Mouse (Mus musculus) layer of hippocampus, adult 9-10 months (tissue): ENCODE results near the gene Por.

Experiments
- DNase-seq: peaks from one replicate; pipeline ENCODE4 v3.0.0; 2022; ENCODE audit warnings: low spot score

The Por gene

GRCm38 (mm10) chr5:135669741-135670275 lies at the start of gene Por:
Por (plus strand) TSS chr5:135670033.
- no peak for DNase-seq

GRCm38 (mm10) chr5:135620526-135620925 lies 49.3 kb upstream of the Por start:
- no peak for DNase-seq

- DNase-seq, result no peak
These were observed 48.1 kb upstream of the Por start for GRCm38 (mm10) chr5:135621725-135622124.

GRCm38 (mm10) chr5:135623006-135623563 lies 46.7 kb upstream of the Por start:
- no peak for DNase-seq

- DNase-seq, result no peak
These were observed 40.9 kb upstream of the Por start for GRCm38 (mm10) chr5:135628916-135629315.

- no peak for DNase-seq
These were observed 40.4 kb upstream of the Por start for GRCm38 (mm10) chr5:135629401-135629800.

- peak; percentile 85 for DNase-seq
These were observed 39.2 kb upstream of the Por start for GRCm38 (mm10) chr5:135630598-135630997.

- peak; percentile 77 for DNase-seq
These were observed 37.6 kb upstream of the Por start, which contains the start of gene Rhbdd2 for GRCm38 (mm10) chr5:135632117-135632796. Rhbdd2 (plus strand) TSS chr5:135632618.

- no peak for DNase-seq
These were observed 37.1 kb upstream of the Por start for GRCm38 (mm10) chr5:135632797-135633144.

- DNase-seq, result no peak
These were observed 29.9 kb upstream of the Por start for GRCm38 (mm10) chr5:135639760-135640458.

- DNase-seq, result no peak
These were observed 29.4 kb upstream of the Por start for GRCm38 (mm10) chr5:135640459-135640789.

GRCm38 (mm10) chr5:135641028-135641427 lies 28.8 kb upstream of the Por start:
- no peak for DNase-seq

- no peak for DNase-seq
These were observed 26.9 kb upstream of the Por start for GRCm38 (mm10) chr5:135642686-135643551.

- no peak for DNase-seq
These were observed 26.3 kb upstream of the Por start for GRCm38 (mm10) chr5:135643552-135643842.

- no peak for DNase-seq
These were observed 26.0 kb upstream of the Por start for GRCm38 (mm10) chr5:135643869-135644268.

GRCm38 (mm10) chr5:135645330-135645729 lies 24.5 kb upstream of the Por start:
- DNase-seq, result no peak

GRCm38 (mm10) chr5:135646038-135646437 lies 23.8 kb upstream of the Por start:
- DNase-seq, result no peak

- no peak for DNase-seq
These were observed 21.1 kb upstream of the Por start for GRCm38 (mm10) chr5:135648461-135649308.

GRCm38 (mm10) chr5:135649309-135649633 lies 20.6 kb upstream of the Por start:
- DNase-seq, result no peak

GRCm38 (mm10) chr5:135651536-135651935 lies 18.3 kb upstream of the Por start:
- DNase-seq, result no peak

GRCm38 (mm10) chr5:135653209-135653608 lies 16.6 kb upstream of the Por start:
- DNase-seq, result no peak

GRCm38 (mm10) chr5:135656046-135656445 lies 13.8 kb upstream of the Por start:
- DNase-seq, result no peak
